Mouse (Mus musculus) liver, embryonic 12.5 days (tissue): Measurements from ENCODE around the gene Acp6. TPM values are rescaled to one million over a fixed set of nuclear protein-coding genes. Genes with fewer than 3 reads are reported as not detected.
"Not testable (repeated sequence)": the region's sequence is repeated elsewhere in the genome, so short reads cannot be mapped to it uniquely, and the experiment has no call there.

Experiments used
- ATAC-seq: fragments of 200-750 bp; cut with Nextera tagmentation; 2 replicates; pipeline ENCODE4 v1.8.0; 2017; ENCODE audit warnings: moderate number of reproducible peaks, mild to moderate bottlenecking, moderate library complexity
- H3K27ac ChIP-seq: fragments of 300-500 bp; sonication (generic); 2 replicates; pipeline ENCODE4 v1.5.1; 2016; ENCODE audit warnings: mild to moderate bottlenecking
- H3K27me3 ChIP-seq: fragments of 300-500 bp; sonication (generic); replicated peaks from 2 replicates; pipeline ENCODE4 v1.6.1; 2016; ENCODE audit warnings: mild to moderate bottlenecking, moderate library complexity
- H3K36me3 ChIP-seq: fragments of 300-500 bp; sonication (generic); 2 replicates; pipeline ENCODE4 v1.6.1; 2016; ENCODE audit warnings: mild to moderate bottlenecking, moderate library complexity
- H3K4me1 ChIP-seq: fragments of 300-500 bp; sonication (generic); 2 replicates; pipeline ENCODE4 v1.6.1; 2016
- H3K4me2 ChIP-seq: fragments of 300-500 bp; sonication (generic); 2 replicates; pipeline ENCODE4 v1.6.1; 2016; ENCODE audit warnings: mild to moderate bottlenecking, moderate library complexity
- H3K4me3 ChIP-seq: fragments of 300-500 bp; sonication (generic); 2 replicates; pipeline ENCODE4 v1.5.1; 2016; ENCODE audit warnings: mild to moderate bottlenecking, moderate library complexity
- H3K9ac ChIP-seq: fragments of 300-500 bp; sonication (generic); 2 replicates; pipeline ENCODE4 v1.6.1; 2016; ENCODE audit warnings: mild to moderate bottlenecking, moderate library complexity
- H3K9me3 ChIP-seq: fragments of 300-500 bp; sonication (generic); replicated peaks from 2 replicates; pipeline ENCODE4 v1.6.1; 2016; ENCODE audit warnings: mild to moderate bottlenecking, moderate library complexity
- WGBS: fragments of 180-500 bp; shearing (Covaris S2); methylation state at CpG from one replicate; pipeline ENCODE4 v1.1.7; 2016; ENCODE audit not compliant: insufficient replicate concordance; 5-methylcytosine and 5-hydroxymethylcytosine counted together
- polyA plus RNA-seq: library from polyadenylated mRNA; unstranded; fragments of >200 nt; fragmentation: Nextera tagmentation; extraction: Ambion mirVana; gene quantifications from 2 replicates; pipeline ENCODE4 v1.2.1, GENCODE M21; 2016

The Acp6 gene
- 22.8 and 24.5 TPM in 2 replicates for polyA plus RNA-seq

GRCm38 (mm10) chr3:97158611-97159508, at the start of gene Acp6:
Gene Acp6 (plus strand): TSS chr3:97158777.
- Histone ChIP-seq H3K4me2 (peak within 1 kb of the TSS; percentile 91), H3K9me3 (no peaks in the 10 kb centered on the region), H3K9ac (peak within 1 kb of the TSS; percentile 83), H3K27me3 (no peaks in the 10 kb centered on the region), H3K4me3 (peak within 1 kb of the TSS; percentile 80), H3K4me1 (peaks cover 30% of the 10 kb centered on the region), H3K27ac (peak within 1 kb of the TSS; percentile 78), H3K36me3 (peaks cover 4% of the 10 kb centered on the region; the same call in 1 of the 2 replicates)
- under 1% methylated on average over 54 of the region's 54 CpGs for WGBS
- ATAC-seq, result peak; percentile 93

GRCm38 (mm10) chr3:97117511-97117910, 41.1 kb upstream of the Acp6 start:
- Histone ChIP-seq H3K9me3 (no peaks in the 10 kb centered on the region), H3K4me2 (no peak overlapping the region), H3K9ac (no peak overlapping the region), H3K27ac (no peak overlapping the region), H3K27me3 (no peaks in the 10 kb centered on the region), H3K36me3 (no peaks in the 10 kb centered on the region), H3K4me3 (no peak overlapping the region), H3K4me1 (no peaks in the 10 kb centered on the region)
- WGBS, result 70% methylated on average over 6 of the region's 6 CpGs
- no peak for ATAC-seq

GRCm38 (mm10) chr3:97118313-97118712, 40.3 kb upstream of the Acp6 start:
- H3K4me1 ChIP-seq, result no peaks in the 10 kb centered on the region
- no peaks in the 10 kb centered on the region for H3K36me3 ChIP-seq
- H3K4me3 ChIP-seq, result no peak overlapping the region
- no peak overlapping the region for H3K4me2 ChIP-seq
- no peaks in the 10 kb centered on the region for H3K9me3 ChIP-seq
- H3K27ac ChIP-seq, result no peak overlapping the region
- no peaks in the 10 kb centered on the region for H3K27me3 ChIP-seq
- H3K9ac ChIP-seq, result no peak overlapping the region
- WGBS, result 43% methylated on average over 12 of the region's 12 CpGs
- no peak for ATAC-seq

- Histone ChIP-seq H3K27ac (no peak overlapping the region), H3K4me3 (no peak overlapping the region), H3K9ac (no peak overlapping the region), H3K4me1 (no peaks in the 10 kb centered on the region), H3K36me3 (no peaks in the 10 kb centered on the region), H3K9me3 (no peaks in the 10 kb centered on the region), H3K27me3 (no peaks in the 10 kb centered on the region), H3K4me2 (no peak overlapping the region)
- WGBS, result 21% methylated on average over 7 of the region's 7 CpGs
- ATAC-seq, result no peak
Measured at GRCm38 (mm10) chr3:97124193-97124592, 34.4 kb upstream of the Acp6 start.

GRCm38 (mm10) chr3:97129410-97129809, 29.2 kb upstream of the Acp6 start:
- Histone ChIP-seq H3K27me3 (no peaks in the 10 kb centered on the region), H3K36me3 (no peaks in the 10 kb centered on the region), H3K9me3 (no peaks in the 10 kb centered on the region; the same call in 1 of the 2 replicates), H3K4me2 (no peak overlapping the region), H3K4me1 (no peaks in the 10 kb centered on the region), H3K4me3 (no peak overlapping the region), H3K27ac (no peak overlapping the region), H3K9ac (no peak overlapping the region)
- 67% methylated on average over 4 of the region's 4 CpGs for WGBS
- no peak for ATAC-seq

GRCm38 (mm10) chr3:97137666-97138065, 20.9 kb upstream of the Acp6 start:
- ATAC-seq, H3K4me3 ChIP-seq, H3K4me2 ChIP-seq, H3K27ac ChIP-seq, H3K27me3 ChIP-seq, H3K9ac ChIP-seq, H3K9me3 ChIP-seq, H3K36me3 ChIP-seq, H3K4me1 ChIP-seq: not testable (repeated sequence)
- WGBS, result 66% methylated on average over 1 of the region's 1 CpGs

GRCm38 (mm10) chr3:97151092-97151491, 7.5 kb upstream of the Acp6 start:
- Histone ChIP-seq H3K9ac (no peak overlapping the region), H3K4me3 (no peak overlapping the region), H3K9me3 (no peaks in the 10 kb centered on the region), H3K4me1 (no peaks in the 10 kb centered on the region), H3K27me3 (no peaks in the 10 kb centered on the region), H3K27ac (no peak overlapping the region), H3K36me3 (no peaks in the 10 kb centered on the region), H3K4me2 (no peak overlapping the region)
- WGBS, result 49% methylated on average over 2 of the region's 2 CpGs
- no peak for ATAC-seq

- Histone ChIP-seq H3K4me2 (no peak overlapping the region), H3K27me3 (no peaks in the 10 kb centered on the region), H3K27ac (no peak overlapping the region), H3K9me3 (no peaks in the 10 kb centered on the region), H3K36me3 (no peaks in the 10 kb centered on the region), H3K9ac (no peak overlapping the region), H3K4me1 (peaks cover 19% of the 10 kb centered on the region), H3K4me3 (no peak overlapping the region)
- 75% methylated on average over 6 of the region's 6 CpGs for WGBS
- no peak for ATAC-seq
Measured at GRCm38 (mm10) chr3:97156431-97156830, 2.1 kb upstream of the Acp6 start.

- ATAC-seq, result no peak
- Histone ChIP-seq H3K4me3 (no peak overlapping the region), H3K9me3 (no peaks in the 10 kb centered on the region), H3K4me2 (peak overlapping the region; percentile 91; the same call in 1 of the 2 replicates), H3K4me1 (peaks cover 21% of the 10 kb centered on the region), H3K9ac (no peak overlapping the region), H3K27me3 (no peaks in the 10 kb centered on the region), H3K36me3 (no peaks in the 10 kb centered on the region), H3K27ac (no peak overlapping the region)
- WGBS, result 74% methylated on average over 1 of the region's 1 CpGs
Measured at GRCm38 (mm10) chr3:97157308-97157707, 1.3 kb upstream of the Acp6 start.

GRCm38 (mm10) chr3:97157958-97158599, 498 bp upstream of the Acp6 start:
- Histone ChIP-seq H3K9me3 (no peaks in the 10 kb centered on the region), H3K36me3 (no peaks in the 10 kb centered on the region), H3K4me2 (peak overlapping the region; percentile 91), H3K4me3 (peak overlapping the region; percentile 80), H3K27ac (peak overlapping the region; percentile 59; the same call in 1 of the 2 replicates), H3K27me3 (no peaks in the 10 kb centered on the region), H3K4me1 (peaks cover 22% of the 10 kb centered on the region), H3K9ac (peak overlapping the region; percentile 83)
- WGBS, result under 1% methylated on average over 17 of the region's 17 CpGs
- peak; percentile 48 for ATAC-seq

GRCm38 (mm10) chr3:97159509-97159850, 903 bp downstream of the Acp6 start:
- H3K4me3 ChIP-seq, result peak overlapping the region; percentile 80
- no peaks in the 10 kb centered on the region for H3K27me3 ChIP-seq
- H3K27ac ChIP-seq, result peak overlapping the region; percentile 78
- peaks cover 4% of the 10 kb centered on the region; the same call in 1 of the 2 replicates for H3K36me3 ChIP-seq
- peak overlapping the region; percentile 83 for H3K9ac ChIP-seq
- H3K9me3 ChIP-seq, result no peaks in the 10 kb centered on the region
- WGBS, result 15% methylated on average over 6 of the region's 6 CpGs
- no peak for ATAC-seq
- peak overlapping the region; percentile 91 for H3K4me2 ChIP-seq
- peaks cover 36% of the 10 kb centered on the region for H3K4me1 ChIP-seq

- peak overlapping the region; percentile 91 for H3K4me2 ChIP-seq
- peak overlapping the region; percentile 83 for H3K9ac ChIP-seq
- peaks cover 41% of the 10 kb centered on the region for H3K4me1 ChIP-seq
- no peaks in the 10 kb centered on the region for H3K9me3 ChIP-seq
- no peak for ATAC-seq
- H3K4me3 ChIP-seq, result peak overlapping the region; percentile 80
- H3K36me3 ChIP-seq, result peaks cover 4% of the 10 kb centered on the region; the same call in 1 of the 2 replicates
- 56% methylated on average over 2 of the region's 2 CpGs for WGBS
- H3K27ac ChIP-seq, result no peak overlapping the region
- no peaks in the 10 kb centered on the region for H3K27me3 ChIP-seq
Measured at GRCm38 (mm10) chr3:97159986-97160385, 1.4 kb downstream of the Acp6 start.
